Mouse (Mus musculus): ENCODE measurements around the gene Cux2. TPM values are rescaled to one million over a fixed set of nuclear protein-coding genes. Genes with fewer than 3 reads are reported as not detected.

Cux2 gene
- polyA plus RNA-seq, 1 experiment: 36.7 TPM

DNA sequence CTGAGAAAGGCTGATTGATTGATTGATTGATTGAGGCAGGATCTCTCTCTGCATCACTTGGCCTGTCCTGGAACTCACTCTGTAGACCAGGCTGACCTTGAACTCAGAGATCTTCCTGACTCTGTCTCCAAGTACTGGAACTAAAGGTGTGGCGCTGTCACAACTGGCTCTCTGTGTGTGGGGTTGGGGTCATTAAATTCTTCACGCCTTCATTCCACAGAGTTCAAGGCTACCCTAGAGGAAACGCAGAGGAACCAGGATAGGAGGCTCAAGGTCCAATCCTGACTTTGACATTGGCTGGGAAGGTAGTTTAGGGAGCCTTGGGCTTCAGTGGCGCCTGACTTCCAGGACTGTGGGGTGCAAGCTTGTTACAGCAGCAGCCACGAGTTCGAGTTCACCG, 159.0 kb downstream of the Cux2 start:
- TF ChIP-seq POLR2A (IDR thresholded peaks at IDR 0.05; ENCODE audit: borderline replicate concordance, insufficient read depth, low read length) (no peak), CTCF (IDR thresholded peaks at IDR 0.05; ENCODE audit: borderline replicate concordance, insufficient read depth, low read depth, low read length) (no peak)
- DNase-seq: no peak
- no peak overlapping the region for H3K27ac ChIP-seq (ENCODE audit: insufficient read depth, low read length)
- peaks cover 10% of the 10 kb centered on the region for H3K4me1 ChIP-seq (ENCODE audit: control insufficient read depth, insufficient read depth, low read length)
- no peaks in the 10 kb centered on the region for H3K27me3 ChIP-seq (ENCODE audit: control insufficient read depth, insufficient read depth, low read length)
- WGBS: 98% methylated on average over 7 of the region's 7 CpGs
- H3K4me3 ChIP-seq (replicated peaks; ENCODE audit: insufficient read depth, low read depth, low read length): no peak overlapping the region

DNA sequence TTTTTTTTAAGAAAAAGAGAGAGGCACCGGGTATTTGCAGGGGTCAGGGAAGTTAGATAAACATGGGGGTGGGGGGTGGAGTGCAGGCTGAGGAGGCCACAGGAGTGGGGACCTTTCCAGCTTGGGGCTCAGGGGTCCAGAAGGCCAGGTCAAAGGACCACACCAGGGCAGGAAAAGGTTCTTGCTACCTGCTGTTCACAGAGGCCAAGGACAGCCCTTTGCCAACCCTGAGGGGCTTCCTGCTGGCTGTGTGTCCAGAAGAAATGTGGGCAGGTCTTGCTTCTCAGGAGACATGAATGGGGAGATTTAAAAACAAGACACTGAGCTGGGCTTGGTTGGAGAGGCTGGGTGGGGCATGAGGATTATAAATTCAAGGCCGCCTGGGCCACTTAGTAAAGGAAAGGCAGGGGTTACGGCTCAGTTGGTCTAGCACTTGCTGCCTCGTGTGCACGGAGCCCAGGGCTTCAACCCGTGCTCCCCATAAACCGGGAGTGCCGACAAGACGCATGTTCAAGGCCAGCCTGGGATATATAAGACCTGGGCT, 160.0 kb downstream of the Cux2 start:
- TF ChIP-seq POLR2A (IDR thresholded peaks at IDR 0.05; ENCODE audit: borderline replicate concordance, insufficient read depth, low read length) (no peak), CTCF (IDR thresholded peaks at IDR 0.05; ENCODE audit: borderline replicate concordance, insufficient read depth, low read depth, low read length) (no peak)
- H3K4me3 ChIP-seq (replicated peaks; ENCODE audit: insufficient read depth, low read depth, low read length): no peak overlapping the region
- no peak for DNase-seq
- peaks cover 4% of the 10 kb centered on the region; the same call in 1 of the 2 replicates for H3K4me1 ChIP-seq (ENCODE audit: control insufficient read depth, insufficient read depth, low read length)
- H3K27ac ChIP-seq (ENCODE audit: insufficient read depth, low read length): no peak overlapping the region
- 78% methylated on average over 9 of the region's 9 CpGs for WGBS
- no peaks in the 10 kb centered on the region for H3K27me3 ChIP-seq (ENCODE audit: control insufficient read depth, insufficient read depth, low read length)

DNA sequence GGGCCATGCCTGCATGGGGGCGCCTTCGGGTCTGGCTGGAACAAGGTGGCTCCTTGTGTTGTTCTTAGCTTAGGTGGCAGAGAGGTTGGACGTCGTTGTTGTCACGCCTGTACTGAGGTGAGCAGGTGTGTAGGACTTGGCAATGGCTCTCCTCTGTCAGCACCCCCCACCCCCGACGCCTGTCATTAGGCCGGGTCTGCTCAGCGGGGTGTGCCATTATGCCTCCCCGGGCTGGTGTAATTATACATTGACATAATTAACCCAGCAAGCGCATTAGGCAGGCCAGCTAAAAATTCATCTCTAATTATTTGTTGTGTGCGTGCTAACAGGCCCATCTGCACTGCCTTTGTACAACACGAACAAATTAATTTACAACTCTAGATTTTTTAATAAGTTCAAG, 160.5 kb downstream of the Cux2 start:
- 24% methylated on average over 13 of the region's 13 CpGs for WGBS
- Histone ChIP-seq H3K27ac (ENCODE audit: insufficient read depth, low read length) (no peak overlapping the region), H3K4me3 (replicated peaks; ENCODE audit: insufficient read depth, low read depth, low read length) (no peak overlapping the region), H3K27me3 (ENCODE audit: control insufficient read depth, insufficient read depth, low read length) (no peaks in the 10 kb centered on the region), H3K4me1 (ENCODE audit: control insufficient read depth, insufficient read depth, low read length) (0 out of 2 replicates have a peak, but pooled peaks cover 4% of the 10 kb centered on the region)
- no peak for TF ChIP-seq CTCF (IDR thresholded peaks at IDR 0.05; ENCODE audit: borderline replicate concordance, insufficient read depth, low read depth, low read length)
- no peak for TF ChIP-seq POLR2A (IDR thresholded peaks at IDR 0.05; ENCODE audit: borderline replicate concordance, insufficient read depth, low read length)
- DNase-seq: peak; percentile 28 to 38

DNA sequence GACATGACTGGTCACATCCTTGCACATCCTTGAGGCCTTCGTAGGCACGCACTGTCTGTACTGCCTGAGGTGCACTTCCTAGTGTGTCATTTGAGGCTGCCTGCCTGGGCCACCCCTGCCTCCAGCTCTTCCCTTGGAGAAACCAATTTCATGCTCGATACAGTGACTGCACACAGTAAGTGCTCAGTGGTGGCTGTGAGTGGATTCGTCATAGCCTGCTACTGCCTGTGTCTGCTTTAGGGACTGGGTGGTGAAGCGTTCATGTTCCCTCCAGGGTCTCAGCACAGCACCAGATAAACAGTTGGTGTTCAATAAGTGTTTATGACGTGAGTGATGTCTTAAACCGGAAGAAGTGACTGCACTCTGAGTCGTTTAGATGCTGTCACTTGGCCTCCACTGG, 166.5 kb downstream of the Cux2 start:
- no peak for TF ChIP-seq CTCF (IDR thresholded peaks at IDR 0.05; ENCODE audit: borderline replicate concordance, insufficient read depth, low read depth, low read length)
- no peak for TF ChIP-seq POLR2A (IDR thresholded peaks at IDR 0.05; ENCODE audit: borderline replicate concordance, insufficient read depth, low read length)
- 83% methylated on average over 8 of the region's 8 CpGs for WGBS
- Histone ChIP-seq H3K4me3 (replicated peaks; ENCODE audit: insufficient read depth, low read depth, low read length) (no peak overlapping the region), H3K27ac (ENCODE audit: insufficient read depth, low read length) (no peak overlapping the region), H3K27me3 (ENCODE audit: control insufficient read depth, insufficient read depth, low read length) (no peaks in the 10 kb centered on the region), H3K4me1 (ENCODE audit: control insufficient read depth, insufficient read depth, low read length) (no peaks in the 10 kb centered on the region)
- no peak for DNase-seq

DNA sequence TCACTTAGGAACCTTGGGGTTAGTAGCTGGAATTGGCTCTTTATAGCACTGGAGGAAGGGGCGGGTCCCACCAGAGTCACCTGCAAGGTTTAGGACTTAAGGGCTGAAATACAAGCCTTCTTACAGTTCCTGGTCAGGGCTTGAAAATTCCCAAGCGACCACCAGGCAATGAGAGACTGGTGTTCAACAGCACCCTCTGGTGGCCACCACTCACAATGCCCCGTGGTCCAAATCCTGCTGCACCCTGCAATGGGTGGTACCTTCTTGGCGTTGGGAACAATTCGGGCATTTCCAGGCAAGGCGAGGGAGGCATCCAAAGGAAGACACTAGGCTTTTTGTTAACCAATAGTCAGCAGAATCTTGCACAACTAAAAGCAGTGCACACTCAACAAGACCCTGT, 170.7 kb downstream of the Cux2 start:
- whole genome bisulfite sequencing: 73% methylated on average over 6 of the region's 6 CpGs
- DNase-seq: no peak
- TF ChIP-seq POLR2A (IDR thresholded peaks at IDR 0.05; ENCODE audit: borderline replicate concordance, insufficient read depth, low read length) (no peak), CTCF (IDR thresholded peaks at IDR 0.05; ENCODE audit: borderline replicate concordance, insufficient read depth, low read depth, low read length) (peak; percentile 66; the same call in 1 of the 2 replicates)
- Histone ChIP-seq H3K27ac (ENCODE audit: insufficient read depth, low read length) (no peak overlapping the region), H3K4me1 (ENCODE audit: control insufficient read depth, insufficient read depth, low read length) (no peaks in the 10 kb centered on the region), H3K27me3 (ENCODE audit: control insufficient read depth, insufficient read depth, low read length) (no peaks in the 10 kb centered on the region), H3K4me3 (replicated peaks; ENCODE audit: insufficient read depth, low read depth, low read length) (no peak overlapping the region)

DNA sequence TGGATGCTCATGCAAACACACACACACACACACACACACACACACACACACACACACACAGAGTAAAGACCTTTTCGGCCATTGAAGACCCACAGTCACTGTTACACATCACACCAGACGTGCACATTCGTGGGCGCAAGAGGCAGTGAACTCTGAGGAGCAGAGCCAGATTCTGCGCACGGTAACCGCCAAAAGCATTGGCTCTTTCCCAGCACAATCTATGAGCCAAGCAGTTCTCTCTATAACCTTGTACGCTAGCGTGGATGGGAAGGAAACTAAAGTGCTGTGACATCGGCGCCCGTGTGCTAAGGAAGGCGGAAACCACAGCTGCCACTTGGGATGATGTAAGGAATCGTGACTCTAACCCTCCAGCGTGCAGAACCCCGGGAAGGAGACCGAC, 171.2 kb downstream of the Cux2 start:
- H3K4me1 ChIP-seq (ENCODE audit: control insufficient read depth, insufficient read depth, low read length): no peaks in the 10 kb centered on the region
- WGBS: 20% methylated on average over 17 of the region's 17 CpGs
- no peak for DNase-seq
- H3K4me3 ChIP-seq (replicated peaks; ENCODE audit: insufficient read depth, low read depth, low read length): no peak overlapping the region
- no peak overlapping the region for H3K27ac ChIP-seq (ENCODE audit: insufficient read depth, low read length)
- TF ChIP-seq CTCF (IDR thresholded peaks at IDR 0.05; ENCODE audit: borderline replicate concordance, insufficient read depth, low read depth, low read length) (no peak), POLR2A (IDR thresholded peaks at IDR 0.05; ENCODE audit: borderline replicate concordance, insufficient read depth, low read length) (no peak)
- H3K27me3 ChIP-seq (ENCODE audit: control insufficient read depth, insufficient read depth, low read length): no peaks in the 10 kb centered on the region

DNA sequence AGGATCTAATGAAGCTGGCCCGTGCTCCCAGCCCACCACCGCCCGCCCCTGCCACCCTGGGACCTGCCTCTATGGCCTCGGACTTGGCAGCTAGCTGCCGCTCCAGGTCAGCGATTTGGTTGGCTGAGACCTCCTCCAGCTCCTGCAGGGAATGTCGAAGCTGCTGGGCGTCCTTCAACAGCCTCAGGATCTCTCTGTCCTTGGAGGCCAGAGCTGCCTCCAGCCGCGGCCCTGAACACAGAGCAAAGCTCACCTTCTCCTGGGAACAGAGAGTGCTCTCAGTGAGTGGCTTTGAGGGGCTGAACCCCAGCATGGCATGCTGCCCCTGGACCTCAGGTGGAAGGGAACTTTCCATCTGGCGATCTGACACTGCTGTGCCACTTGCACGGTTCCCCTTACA, 173.0 kb downstream of the Cux2 start:
- no peak for DNase-seq
- no peaks in the 10 kb centered on the region for H3K4me1 ChIP-seq (ENCODE audit: control insufficient read depth, insufficient read depth, low read length)
- no peak overlapping the region for H3K27ac ChIP-seq (ENCODE audit: insufficient read depth, low read length)
- no peaks in the 10 kb centered on the region for H3K27me3 ChIP-seq (ENCODE audit: control insufficient read depth, insufficient read depth, low read length)
- no peak overlapping the region for H3K4me3 ChIP-seq (replicated peaks; ENCODE audit: insufficient read depth, low read depth, low read length)
- TF ChIP-seq POLR2A (IDR thresholded peaks at IDR 0.05; ENCODE audit: borderline replicate concordance, insufficient read depth, low read length) (no peak), CTCF (IDR thresholded peaks at IDR 0.05; ENCODE audit: borderline replicate concordance, insufficient read depth, low read depth, low read length) (no peak)
- 58% methylated on average over 12 of the region's 12 CpGs for WGBS

DNA sequence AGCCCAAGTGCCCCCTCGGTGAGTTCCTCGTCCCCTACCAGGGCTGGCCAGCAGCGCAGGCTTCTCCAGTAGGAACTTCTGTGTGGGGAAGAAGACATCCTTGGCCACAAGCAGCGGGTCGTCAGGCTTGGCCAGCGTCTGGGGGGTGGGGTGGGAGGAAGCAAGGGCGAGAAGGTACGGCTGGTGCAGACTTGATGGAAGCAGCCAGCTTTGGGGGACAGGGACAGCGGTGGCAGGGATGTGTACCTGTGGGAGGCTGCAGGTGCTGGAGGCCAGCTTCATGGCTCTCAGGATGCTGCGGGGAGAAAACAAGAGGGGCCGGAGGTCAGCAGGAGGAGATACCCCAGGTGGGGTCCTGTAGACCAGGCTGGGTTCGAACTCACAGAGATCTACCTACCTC, 174.9 kb downstream of the Cux2 start:
- Histone ChIP-seq H3K4me3 (replicated peaks; ENCODE audit: insufficient read depth, low read depth, low read length) (no peak overlapping the region), H3K27me3 (ENCODE audit: control insufficient read depth, insufficient read depth, low read length) (no peaks in the 10 kb centered on the region), H3K27ac (ENCODE audit: insufficient read depth, low read length) (no peak overlapping the region), H3K4me1 (ENCODE audit: control insufficient read depth, insufficient read depth, low read length) (no peaks in the 10 kb centered on the region)
- TF ChIP-seq CTCF (IDR thresholded peaks at IDR 0.05; ENCODE audit: borderline replicate concordance, insufficient read depth, low read depth, low read length) (no peak), POLR2A (IDR thresholded peaks at IDR 0.05; ENCODE audit: borderline replicate concordance, insufficient read depth, low read length) (no peak)
- DNase-seq: no peak
- 93% methylated on average over 12 of the region's 12 CpGs for WGBS

Measured in cerebellum, adult 2 months (tissue).